Mouse (Mus musculus): ENCODE measurements around the gene Srcap. TPM values are rescaled to one million over a fixed set of nuclear protein-coding genes. Genes with fewer than 3 reads are reported as not detected.
A peak's percentile ranks its signal among the peaks of the same experiment; 100 is the strongest.

Srcap gene
- polyA plus RNA-seq, 1 experiment from 2014 or later, result 12.2 TPM

DNA sequence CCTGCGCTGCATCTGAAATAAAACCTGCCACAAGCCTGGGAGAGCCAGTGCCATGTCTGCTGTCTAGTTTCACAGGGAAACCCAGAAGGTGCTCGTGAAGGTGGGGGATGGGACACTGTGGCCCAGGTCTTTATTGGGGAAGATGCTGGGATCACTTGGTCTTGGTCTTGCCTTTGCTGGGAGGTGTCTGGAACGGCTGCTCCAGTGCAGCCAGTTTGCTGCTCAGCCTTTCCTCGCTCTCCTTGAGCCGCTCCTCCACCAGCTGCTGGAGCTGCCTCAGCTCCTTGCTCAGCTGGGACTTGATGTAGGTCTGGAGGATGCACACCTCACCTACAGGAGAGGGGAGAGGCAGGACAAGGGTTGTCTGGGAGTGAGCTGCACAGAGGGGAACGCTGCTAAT, 71.5 kb downstream of the Srcap start:
- Histone ChIP-seq H3K27me3 (ENCODE audit: control insufficient read depth, insufficient read depth, low read depth, low read length) (no peaks in the 10 kb centered on the region), H3K4me1 (ENCODE audit: control insufficient read depth, low read depth, low read length) (peaks cover 29% of the 10 kb centered on the region), H3K9me3 (replicated peaks; ENCODE audit: control insufficient read depth, low read length) (no peaks in the 10 kb centered on the region), H3K4me3 (ENCODE audit: low read depth, low read length) (no peak overlapping the region), H3K4me2 (ENCODE audit: low read depth, low read length) (no peak overlapping the region), H3K36me3 (ENCODE audit: control insufficient read depth, insufficient read depth) (peaks cover 23% of the 10 kb centered on the region), H3K27ac (ENCODE audit: low read length) (no peak overlapping the region), H3K9ac (ENCODE audit: low read depth, low read length) (no peak overlapping the region)
- WGBS (ENCODE audit: insufficient replicate concordance), result 82% methylated on average over 6 of the region's 6 CpGs
- no peak for ATAC-seq (ENCODE audit: low read depth)

GRCm38 (mm10) chr7:127585031-127585430, 73.2 kb downstream of the Srcap start:
- no peaks in the 10 kb centered on the region for H3K9me3 ChIP-seq (replicated peaks; ENCODE audit: control insufficient read depth, low read length)
- H3K27ac ChIP-seq (ENCODE audit: low read length), result no peak overlapping the region
- no peak overlapping the region for H3K9ac ChIP-seq (ENCODE audit: low read depth, low read length)
- H3K4me1 ChIP-seq (ENCODE audit: control insufficient read depth, low read depth, low read length), result peaks cover 38% of the 10 kb centered on the region
- H3K4me3 ChIP-seq (ENCODE audit: low read depth, low read length), result no peak overlapping the region
- ATAC-seq (ENCODE audit: low read depth), result no peak
- H3K27me3 ChIP-seq (ENCODE audit: control insufficient read depth, insufficient read depth, low read depth, low read length), result no peaks in the 10 kb centered on the region
- no peak overlapping the region for H3K4me2 ChIP-seq (ENCODE audit: low read depth, low read length)
- 80% methylated on average over 7 of the region's 7 CpGs for WGBS (ENCODE audit: insufficient replicate concordance)
- H3K36me3 ChIP-seq (ENCODE audit: control insufficient read depth, insufficient read depth), result peaks cover 16% of the 10 kb centered on the region

DNA sequence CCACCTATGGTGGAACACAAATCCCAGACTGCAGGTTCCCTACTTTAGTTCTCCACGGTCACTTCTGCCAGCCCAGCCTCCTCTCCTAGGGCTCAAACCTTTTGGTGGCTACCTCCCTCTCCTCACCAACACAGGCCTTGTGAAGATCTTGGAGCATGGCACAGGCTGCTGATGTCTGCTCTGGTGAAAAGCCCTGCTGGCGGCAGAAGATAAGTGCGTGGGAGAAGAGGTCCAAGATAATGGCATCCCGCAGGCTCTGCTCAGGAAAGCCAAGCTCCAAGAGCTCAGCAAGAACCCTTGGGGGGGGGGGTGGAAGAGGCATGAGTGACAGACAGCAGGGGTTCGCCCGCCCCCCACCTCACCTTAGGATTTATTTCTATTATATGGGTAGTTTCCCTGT, 74.4 kb downstream of the Srcap start:
- peaks cover 27% of the 10 kb centered on the region for H3K36me3 ChIP-seq (ENCODE audit: control insufficient read depth, insufficient read depth)

DNA sequence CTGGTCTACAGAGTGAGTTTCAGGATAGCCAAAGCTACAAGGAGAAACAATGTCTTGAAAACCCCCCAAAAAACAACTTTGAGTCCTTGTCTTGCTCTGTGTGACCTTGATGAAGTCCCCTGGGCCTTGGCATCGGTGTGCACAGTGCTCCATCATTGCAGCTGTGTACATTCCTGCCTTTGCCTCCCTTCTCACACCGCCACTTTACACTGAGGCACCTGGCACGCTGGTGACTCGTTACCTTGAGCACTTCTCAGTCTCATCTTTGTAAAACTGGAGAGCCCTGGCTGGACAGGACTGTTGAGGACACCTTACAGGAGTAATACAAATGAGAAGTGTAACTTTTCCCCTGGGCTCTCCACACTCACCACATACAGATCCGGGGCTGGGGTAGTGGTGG, 75.4 kb downstream of the Srcap start:
- H3K27ac ChIP-seq (ENCODE audit: low read length), result peak overlapping the region; percentile 72
- H3K36me3 ChIP-seq (ENCODE audit: control insufficient read depth, insufficient read depth), result peaks cover 33% of the 10 kb centered on the region
- H3K9ac ChIP-seq (ENCODE audit: low read depth, low read length), result peak overlapping the region; percentile 69; the same call in 1 of the 2 replicates
- WGBS (ENCODE audit: insufficient replicate concordance), result 70% methylated on average over 5 of the region's 5 CpGs
- H3K4me3 ChIP-seq (ENCODE audit: low read depth, low read length), result peak overlapping the region; percentile 92
- H3K9me3 ChIP-seq (replicated peaks; ENCODE audit: control insufficient read depth, low read length), result no peaks in the 10 kb centered on the region
- H3K27me3 ChIP-seq (ENCODE audit: control insufficient read depth, insufficient read depth, low read depth, low read length), result no peaks in the 10 kb centered on the region
- H3K4me2 ChIP-seq (ENCODE audit: low read depth, low read length), result peak overlapping the region; percentile 97
- H3K4me1 ChIP-seq (ENCODE audit: control insufficient read depth, low read depth, low read length), result peaks cover 38% of the 10 kb centered on the region
- ATAC-seq (ENCODE audit: low read depth), result no peak

More for the DNA sequence above, 74.4 kb downstream of the Srcap start:
- H3K27me3 ChIP-seq (ENCODE audit: control insufficient read depth, insufficient read depth, low read depth, low read length), result no peaks in the 10 kb centered on the region
- H3K4me3 ChIP-seq (ENCODE audit: low read depth, low read length), result no peak overlapping the region
- H3K9me3 ChIP-seq (replicated peaks; ENCODE audit: control insufficient read depth, low read length), result no peaks in the 10 kb centered on the region
- ATAC-seq (ENCODE audit: low read depth), result peak; percentile 41; the same call in 1 of the 2 replicates
- peak overlapping the region; percentile 28 for H3K4me2 ChIP-seq (ENCODE audit: low read depth, low read length)
- peak overlapping the region; percentile 69 for H3K27ac ChIP-seq (ENCODE audit: low read length)
- peaks cover 38% of the 10 kb centered on the region for H3K4me1 ChIP-seq (ENCODE audit: control insufficient read depth, low read depth, low read length)
- peak overlapping the region; percentile 21; the same call in 1 of the 2 replicates for H3K9ac ChIP-seq (ENCODE audit: low read depth, low read length)
- WGBS (ENCODE audit: insufficient replicate concordance), result 37% methylated on average over 6 of the region's 6 CpGs

GRCm38 (mm10) chr7:127588011-127588871, 76.5 kb downstream of the Srcap start, which contains the start of the genes Ccdc189 and Rnf40:
Gene Ccdc189, minus strand, starts transcription at chr7:127588595.
Gene Rnf40, plus strand, starts transcription at chr7:127588767.
- H3K36me3 ChIP-seq (ENCODE audit: control insufficient read depth, insufficient read depth), result peaks cover 33% of the 10 kb centered on the region
- H3K9me3 ChIP-seq (replicated peaks; ENCODE audit: control insufficient read depth, low read length), result no peaks in the 10 kb centered on the region
- peak within 1 kb of the TSS; percentile 97 for H3K4me2 ChIP-seq (ENCODE audit: low read depth, low read length)
- peak within 1 kb of the TSS; percentile 92 for H3K9ac ChIP-seq (ENCODE audit: low read depth, low read length)
- WGBS (ENCODE audit: insufficient replicate concordance), result under 1% methylated on average over 50 of the region's 50 CpGs
- H3K4me3 ChIP-seq (ENCODE audit: low read depth, low read length), result peak within 1 kb of the TSS; percentile 92
- peaks cover 38% of the 10 kb centered on the region for H3K4me1 ChIP-seq (ENCODE audit: control insufficient read depth, low read depth, low read length)
- H3K27me3 ChIP-seq (ENCODE audit: control insufficient read depth, insufficient read depth, low read depth, low read length), result no peaks in the 10 kb centered on the region
- ATAC-seq (ENCODE audit: low read depth), result peak; percentile 91
- peak within 1 kb of the TSS; percentile 72 for H3K27ac ChIP-seq (ENCODE audit: low read length)

DNA sequence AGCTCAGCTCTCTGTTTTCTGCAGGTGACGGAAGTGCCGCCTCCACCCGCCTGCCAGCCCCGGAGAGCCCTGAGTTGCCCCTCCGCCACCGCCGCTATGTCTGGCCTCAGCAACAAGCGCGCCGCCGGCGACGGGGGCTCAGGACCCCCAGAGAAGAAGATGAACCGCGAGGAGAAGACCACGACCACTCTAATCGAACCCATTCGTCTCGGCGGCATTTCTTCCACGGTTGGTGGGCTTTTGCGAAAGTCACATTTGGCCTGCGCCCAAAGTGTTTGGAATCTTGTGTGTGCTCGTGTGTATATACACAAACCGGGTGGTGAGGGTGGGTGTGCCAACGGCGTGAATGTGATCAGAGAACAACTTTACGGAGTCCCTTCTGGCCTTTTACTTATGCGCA, 77.1 kb downstream of the Srcap start:
- Histone ChIP-seq H3K9ac (ENCODE audit: low read depth, low read length) (peak overlapping the region; percentile 92), H3K9me3 (replicated peaks; ENCODE audit: control insufficient read depth, low read length) (no peaks in the 10 kb centered on the region), H3K27me3 (ENCODE audit: control insufficient read depth, insufficient read depth, low read depth, low read length) (no peaks in the 10 kb centered on the region), H3K4me3 (ENCODE audit: low read depth, low read length) (peak overlapping the region; percentile 92), H3K36me3 (ENCODE audit: control insufficient read depth, insufficient read depth) (peaks cover 39% of the 10 kb centered on the region), H3K4me1 (ENCODE audit: control insufficient read depth, low read depth, low read length) (peaks cover 38% of the 10 kb centered on the region), H3K4me2 (ENCODE audit: low read depth, low read length) (peak overlapping the region; percentile 97), H3K27ac (ENCODE audit: low read length) (peak overlapping the region; percentile 68)
- peak; percentile 2; the same call in 1 of the 2 replicates for ATAC-seq (ENCODE audit: low read depth)
- WGBS (ENCODE audit: insufficient replicate concordance), result 5% methylated on average over 29 of the region's 29 CpGs

DNA sequence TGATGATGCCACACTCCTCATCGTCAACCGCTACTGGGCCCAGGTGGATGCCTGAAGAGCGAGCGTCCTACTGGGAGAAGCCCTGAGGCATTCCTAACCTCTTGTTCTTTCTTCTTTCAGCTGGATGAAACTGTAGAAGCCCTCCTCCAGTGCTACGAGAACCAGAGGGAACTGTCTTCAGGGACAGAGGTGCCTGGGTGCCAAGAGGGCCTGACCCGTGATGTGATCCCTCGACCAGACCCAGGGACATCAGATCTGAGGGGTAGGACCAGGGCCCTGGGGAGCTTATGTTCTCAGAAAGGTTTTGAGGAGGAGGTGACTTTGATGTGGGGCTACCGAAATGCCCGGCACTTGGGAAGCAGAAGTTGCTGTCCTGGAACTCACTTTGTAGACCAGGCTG, 77.9 kb downstream of the Srcap start:
- peaks cover 38% of the 10 kb centered on the region for H3K4me1 ChIP-seq (ENCODE audit: control insufficient read depth, low read depth, low read length)
- peaks cover 45% of the 10 kb centered on the region for H3K36me3 ChIP-seq (ENCODE audit: control insufficient read depth, insufficient read depth)
- H3K4me3 ChIP-seq (ENCODE audit: low read depth, low read length), result peak overlapping the region; percentile 92
- H3K4me2 ChIP-seq (ENCODE audit: low read depth, low read length), result peak overlapping the region; percentile 97
- H3K27me3 ChIP-seq (ENCODE audit: control insufficient read depth, insufficient read depth, low read depth, low read length), result no peaks in the 10 kb centered on the region
- no peaks in the 10 kb centered on the region for H3K9me3 ChIP-seq (replicated peaks; ENCODE audit: control insufficient read depth, low read length)
- 89% methylated on average over 9 of the region's 9 CpGs for WGBS (ENCODE audit: insufficient replicate concordance)
- no peak overlapping the region for H3K9ac ChIP-seq (ENCODE audit: low read depth, low read length)
- H3K27ac ChIP-seq (ENCODE audit: low read length), result no peak overlapping the region
- no peak for ATAC-seq (ENCODE audit: low read depth)

DNA sequence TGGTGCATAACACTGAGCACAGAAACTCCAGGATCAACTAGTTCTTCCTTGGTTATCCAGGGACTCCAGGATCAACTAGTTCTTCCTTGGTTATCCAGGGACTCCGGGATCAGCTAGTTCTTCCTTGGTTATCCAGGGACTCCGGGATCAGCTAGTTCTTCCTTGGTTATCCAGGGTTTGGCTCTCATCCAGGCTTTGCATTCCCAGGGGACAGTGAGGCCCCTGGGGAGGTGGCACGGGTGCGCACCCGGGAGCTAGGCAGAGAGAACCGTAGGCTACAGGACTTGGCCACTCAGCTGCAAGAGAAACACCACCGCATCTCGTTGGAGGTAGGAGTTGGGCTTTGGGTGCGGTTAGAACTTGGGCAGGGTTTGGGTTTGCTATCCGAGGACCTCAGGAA, 79.3 kb downstream of the Srcap start:
- ATAC-seq (ENCODE audit: low read depth), result no peak
- no peak overlapping the region for H3K27ac ChIP-seq (ENCODE audit: low read length)
- no peak overlapping the region for H3K4me2 ChIP-seq (ENCODE audit: low read depth, low read length)
- H3K9ac ChIP-seq (ENCODE audit: low read depth, low read length), result no peak overlapping the region
- H3K36me3 ChIP-seq (ENCODE audit: control insufficient read depth, insufficient read depth), result peaks cover 59% of the 10 kb centered on the region
- H3K27me3 ChIP-seq (ENCODE audit: control insufficient read depth, insufficient read depth, low read depth, low read length), result no peaks in the 10 kb centered on the region
- peaks cover 28% of the 10 kb centered on the region for H3K4me1 ChIP-seq (ENCODE audit: control insufficient read depth, low read depth, low read length)
- no peak overlapping the region for H3K4me3 ChIP-seq (ENCODE audit: low read depth, low read length)
- 85% methylated on average over 10 of the region's 10 CpGs for WGBS (ENCODE audit: insufficient replicate concordance)
- H3K9me3 ChIP-seq (replicated peaks; ENCODE audit: control insufficient read depth, low read length), result no peaks in the 10 kb centered on the region

- Histone ChIP-seq H3K4me1 (ENCODE audit: control insufficient read depth, low read depth, low read length) (peaks cover 14% of the 10 kb centered on the region), H3K9me3 (replicated peaks; ENCODE audit: control insufficient read depth, low read length) (no peaks in the 10 kb centered on the region), H3K36me3 (ENCODE audit: control insufficient read depth, insufficient read depth) (peaks cover 74% of the 10 kb centered on the region), H3K4me2 (ENCODE audit: low read depth, low read length) (no peak overlapping the region), H3K27ac (ENCODE audit: low read length) (no peak overlapping the region), H3K9ac (ENCODE audit: low read depth, low read length) (no peak overlapping the region), H3K4me3 (ENCODE audit: low read depth, low read length) (no peak overlapping the region), H3K27me3 (ENCODE audit: control insufficient read depth, insufficient read depth, low read depth, low read length) (no peaks in the 10 kb centered on the region)
- ATAC-seq (ENCODE audit: low read depth), result no peak
- 87% methylated on average over 14 of the region's 14 CpGs for WGBS (ENCODE audit: insufficient replicate concordance)
Observed at GRCm38 (mm10) chr7:127592575-127592974, 80.8 kb downstream of the Srcap start.

Measured in liver, embryonic 16.5 days (tissue).